Mouse (Mus musculus) hematopoietic stem cell, adult 5-6 weeks (primary cell): ENCODE measurements around the gene Ilf2. TPM values are rescaled to one million over a fixed set of nuclear protein-coding genes. Genes with fewer than 3 reads are reported as not detected.

Experiments used
- ATAC-seq, 2 experiments: fragments of 125-278 bp in 1 of 2; replicated peaks in 1 of 2; 2 replicates each; pipeline ENCODE4 v1.8.0; 2016 to 2017; ENCODE audit warnings: inconsistent platforms in 2 of 2, mild to moderate bottlenecking in 2 of 2, moderate number of reproducible peaks in 2 of 2, low read depth in 1 of 2, moderate TSS enrichment in 1 of 2; ENCODE audit not compliant: low FRiP score in 2 of 2, poor library complexity in 2 of 2, severe bottlenecking in 2 of 2, insufficient read depth in 1 of 2, low TSS enrichment in 1 of 2
- total RNA-seq: library from RNA; stranded (forward); fragments of 172-1452, 232-1000 nt; gene quantifications from 2 replicates; pipeline ENCODE4 v1.2.3, GENCODE M21; 2017

The Ilf2 gene
- total RNA-seq, 1 experiment from 2014 or later, result 236 TPM

DNA sequence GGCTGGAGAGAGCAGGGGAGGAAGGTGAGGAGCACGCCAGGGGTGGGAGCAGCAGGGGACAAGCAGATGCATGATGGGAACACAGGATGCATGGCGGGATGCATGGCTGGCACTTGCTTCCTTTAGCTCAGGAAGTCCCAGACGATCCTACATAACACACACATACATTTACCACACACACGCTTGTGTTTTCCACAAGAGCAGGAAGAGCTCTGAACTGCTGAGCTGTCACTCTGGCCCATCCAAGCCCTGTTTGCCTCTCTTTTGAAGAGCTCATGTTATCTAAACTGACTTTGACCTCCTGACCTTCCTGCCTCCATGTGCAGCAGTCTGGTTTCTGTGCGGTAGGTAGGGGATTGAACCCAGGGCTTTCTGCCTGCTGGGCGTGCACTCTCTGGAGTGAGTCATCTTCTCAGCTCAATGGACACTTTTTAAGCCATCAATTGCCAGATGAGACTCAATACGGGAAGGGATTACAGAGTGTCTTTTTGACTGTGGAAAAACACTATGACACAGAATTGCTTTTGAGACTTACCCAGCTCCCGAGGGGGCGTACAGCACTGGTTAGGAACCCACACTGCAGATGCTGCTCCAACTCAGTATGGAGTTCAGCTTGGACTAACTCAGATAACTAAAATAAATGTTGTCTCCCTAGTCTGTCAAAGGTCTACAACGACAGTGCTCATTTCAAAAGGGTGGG is 24.4 kb upstream of the Ilf2 start:
- no peak for ATAC-seq

DNA sequence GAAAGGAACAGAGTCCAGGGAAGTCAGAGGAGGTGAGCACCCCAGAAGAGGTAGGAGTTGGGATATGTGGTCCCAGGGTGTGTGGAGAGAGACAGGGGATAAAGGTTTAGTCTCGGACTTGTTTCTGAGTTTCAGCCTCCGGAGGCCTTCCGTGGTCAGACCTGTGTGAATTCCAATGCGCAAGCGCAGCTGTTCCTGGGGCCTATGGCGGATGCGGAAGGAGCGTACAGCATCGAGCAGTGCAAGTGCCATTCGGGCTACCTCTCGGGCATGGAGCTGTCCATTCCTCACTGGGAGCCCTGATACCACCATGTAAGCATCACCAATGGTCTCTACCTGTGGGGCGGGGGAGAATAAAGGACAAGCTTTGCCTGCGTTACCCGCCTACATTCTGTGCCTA is 21.0 kb upstream of the Ilf2 start:
- ATAC-seq, result no peak

DNA sequence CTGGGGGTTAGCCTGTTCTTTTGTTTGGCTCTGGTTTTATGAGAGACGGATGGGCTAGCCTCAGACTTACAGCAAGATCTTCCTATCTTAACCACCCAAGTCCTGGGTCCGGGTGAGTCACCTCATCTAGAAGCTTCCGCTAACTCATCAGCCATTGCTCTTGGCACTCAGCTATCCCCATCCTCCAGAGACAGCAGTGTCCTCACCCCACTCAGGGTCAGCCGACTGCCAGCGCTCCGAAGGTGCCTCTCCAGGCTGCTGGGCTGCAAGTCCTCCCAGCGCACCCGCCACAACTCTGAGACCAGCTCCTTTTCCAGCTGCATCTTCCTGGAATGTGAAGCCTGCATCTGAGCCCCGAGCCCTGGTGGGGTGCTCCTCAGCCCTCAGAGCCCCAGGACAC is 16.2 kb upstream of the Ilf2 start:
- ATAC-seq, result no peak

DNA sequence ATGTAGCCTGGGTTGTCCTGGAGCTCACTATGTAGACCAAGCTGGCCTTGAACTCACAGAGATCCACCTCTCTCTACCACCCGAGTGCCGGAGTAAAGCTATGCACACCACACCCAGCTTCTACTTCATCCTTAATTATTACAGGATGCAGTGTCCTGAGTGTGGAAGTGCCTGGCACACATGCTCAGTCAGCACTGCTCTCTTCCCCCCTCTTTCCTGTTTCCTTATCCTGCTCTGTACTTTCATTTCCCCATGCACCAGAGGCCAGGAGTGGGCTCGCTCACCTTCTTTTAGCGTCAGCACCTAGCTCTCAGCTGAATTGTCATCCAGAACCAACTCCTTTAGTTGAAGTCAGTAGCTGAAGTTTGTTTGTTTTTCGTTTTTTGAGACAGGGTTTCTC is 15.6 kb upstream of the Ilf2 start:
- no peak for ATAC-seq

DNA sequence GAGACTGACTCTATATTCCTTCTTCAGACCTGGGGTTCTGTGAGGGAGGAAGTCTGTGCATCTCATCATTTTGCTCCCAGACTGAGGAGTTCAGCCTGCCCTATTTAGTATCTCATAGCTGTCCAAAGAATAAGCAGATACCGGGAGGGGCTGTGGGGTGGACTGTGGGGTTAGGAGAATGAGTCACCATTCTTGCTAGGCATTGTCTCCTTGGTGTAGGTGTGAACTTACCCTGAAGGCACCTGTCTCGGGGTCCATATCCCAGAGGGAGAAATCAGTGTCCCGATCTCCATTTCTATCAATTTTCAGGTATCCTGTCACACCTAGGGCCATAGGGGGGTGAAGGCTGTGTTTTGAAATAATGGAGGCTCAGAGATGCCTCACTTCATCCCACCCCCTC is 14.0 kb upstream of the Ilf2 start:
- no peak for ATAC-seq

DNA sequence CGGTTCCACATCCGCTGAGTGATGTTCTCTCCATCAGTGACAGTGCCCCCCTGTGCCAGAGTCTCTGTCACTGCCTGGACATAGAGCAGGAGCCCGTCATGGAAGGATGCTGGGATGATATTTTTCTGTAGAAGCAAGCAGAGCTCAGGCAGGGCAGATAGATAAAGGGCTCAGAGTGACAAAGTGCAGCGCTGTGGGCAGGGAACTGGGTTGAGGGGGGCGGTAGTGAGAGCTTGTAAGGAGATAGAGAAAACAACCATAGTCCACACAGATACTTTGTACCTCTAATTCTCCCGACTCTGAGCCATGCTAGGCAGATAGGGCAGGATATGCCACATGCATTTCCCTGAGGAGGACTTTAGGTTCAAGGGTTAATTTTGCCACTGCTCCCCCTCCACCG is 13.3 kb upstream of the Ilf2 start:
- ATAC-seq, result no peak

DNA sequence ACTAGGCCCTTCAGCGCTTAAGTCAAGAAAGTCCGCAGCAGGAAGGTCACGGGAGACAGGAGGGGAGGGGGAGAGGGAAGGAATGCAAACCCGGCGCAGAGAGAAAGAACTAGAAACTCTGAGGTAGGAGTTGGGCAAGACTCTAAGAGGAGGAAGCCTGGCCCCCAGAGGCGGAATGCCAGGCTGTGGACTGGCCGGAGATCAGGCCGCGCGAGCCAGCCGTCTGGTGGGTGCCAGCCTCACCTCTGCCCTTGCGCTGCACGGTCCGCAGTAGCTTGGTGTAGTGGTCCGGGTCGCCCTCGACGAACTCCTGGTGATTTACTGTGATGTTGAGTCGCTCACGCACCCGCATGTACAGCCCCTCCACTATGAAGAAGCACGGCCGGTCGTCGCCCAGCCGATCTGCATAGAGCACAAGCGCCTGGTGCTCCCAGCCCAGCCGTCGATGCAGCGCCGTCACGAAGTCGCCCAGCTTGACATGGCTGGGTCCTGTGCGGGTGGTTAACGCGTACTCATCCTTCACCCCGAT is 11.3 kb upstream of the Ilf2 start:
- peak in 1 of 2 experiments; percentile 16; a peak in 2 of 4 replicates for ATAC-seq

DNA sequence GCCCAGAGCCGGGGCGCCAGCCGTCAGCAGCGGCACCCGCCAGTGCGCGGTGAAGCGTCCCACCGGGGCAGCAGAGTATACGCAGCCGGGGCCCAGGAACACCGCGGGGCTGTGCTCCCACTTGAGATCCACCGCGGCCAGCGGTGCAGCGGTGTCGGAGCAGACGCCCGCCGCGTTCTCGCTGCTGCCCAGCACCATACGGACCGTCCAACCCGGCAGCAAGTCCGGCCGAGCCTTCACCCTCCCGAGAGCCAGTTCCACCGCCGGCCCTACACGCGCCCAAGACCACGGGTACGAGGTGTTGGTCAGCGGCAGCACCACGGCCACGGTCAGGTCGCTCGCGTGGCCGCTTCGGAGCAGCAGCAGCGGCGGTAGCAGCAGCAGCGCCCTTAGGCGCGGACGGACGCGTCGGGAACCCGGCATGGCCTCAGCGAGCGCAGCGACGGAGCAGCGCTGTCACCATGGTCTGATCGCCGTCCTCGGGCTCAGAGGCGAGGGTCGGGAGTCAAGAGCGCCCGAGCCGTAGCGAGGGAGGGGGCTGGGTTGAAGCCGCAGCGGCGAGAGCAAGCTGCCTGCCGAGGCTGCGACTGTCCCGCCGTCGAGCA is 10.7 kb upstream of the Ilf2 start:
- peak in 1 of 2 experiments; percentile 22; a peak in 2 of 4 replicates for ATAC-seq

DNA sequence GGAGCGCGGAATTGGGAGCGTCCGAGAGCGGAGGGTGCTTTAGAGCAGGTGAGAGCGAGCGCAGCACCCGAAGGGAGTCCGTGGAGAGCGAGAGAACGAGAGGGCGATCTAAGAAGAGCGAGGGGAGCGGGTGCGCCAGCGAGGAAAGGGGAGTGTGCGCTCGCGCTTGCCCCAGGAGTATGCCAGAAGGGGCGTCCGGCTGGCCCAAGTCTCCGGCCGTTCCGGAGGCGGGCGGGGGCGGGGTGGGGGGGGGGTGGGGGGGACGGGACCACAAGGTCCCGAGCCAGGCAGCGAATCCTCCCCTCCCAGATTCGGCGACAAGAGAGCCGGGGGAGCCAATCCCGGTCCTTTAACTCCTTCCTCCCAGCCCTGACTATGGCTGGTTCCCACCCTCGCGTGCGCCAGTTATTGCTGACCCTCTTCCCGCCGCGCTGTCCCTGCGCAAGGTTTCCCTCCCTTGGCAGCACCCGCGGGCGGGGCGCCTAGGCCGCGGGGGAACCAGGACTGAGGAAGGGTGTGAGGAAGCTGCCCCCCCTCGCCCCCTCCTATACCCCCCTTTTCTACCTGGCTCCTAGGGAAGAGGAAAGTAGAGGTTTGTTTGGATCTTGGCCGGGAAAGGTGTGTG is 10.1 kb upstream of the Ilf2 start, which contains the start of gene Npr1:
Gene Npr1 (minus strand): TSS at position 181 of the 625 bp plus-strand sequence.
- peak; percentile 7 to 22; a peak in 1 of 4 replicates for ATAC-seq

DNA sequence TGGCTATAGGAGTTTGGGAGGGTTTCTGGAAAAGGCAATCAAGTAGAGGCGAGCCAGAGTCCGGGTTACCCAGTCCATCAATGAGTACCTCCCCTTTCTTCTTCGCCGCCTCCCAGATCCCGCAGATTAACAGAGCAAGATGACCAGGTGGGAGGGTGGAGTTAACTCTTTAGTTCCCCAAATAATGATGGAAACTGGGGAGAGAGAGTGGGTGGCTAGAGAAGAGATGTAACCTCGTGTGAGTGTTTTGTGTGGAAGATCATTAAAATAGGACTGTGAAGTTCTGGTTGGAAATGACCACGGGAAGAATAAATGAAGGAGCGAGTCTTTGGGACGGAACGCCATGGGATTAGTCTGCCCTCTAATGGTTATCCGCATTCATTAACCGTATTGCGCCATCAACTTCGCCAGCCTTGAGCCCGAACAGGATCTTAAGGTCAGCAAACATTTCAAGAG is 9.6 kb upstream of the Ilf2 start:
- peak; percentile 24 to 33; a peak in 2 of 4 replicates for ATAC-seq

DNA sequence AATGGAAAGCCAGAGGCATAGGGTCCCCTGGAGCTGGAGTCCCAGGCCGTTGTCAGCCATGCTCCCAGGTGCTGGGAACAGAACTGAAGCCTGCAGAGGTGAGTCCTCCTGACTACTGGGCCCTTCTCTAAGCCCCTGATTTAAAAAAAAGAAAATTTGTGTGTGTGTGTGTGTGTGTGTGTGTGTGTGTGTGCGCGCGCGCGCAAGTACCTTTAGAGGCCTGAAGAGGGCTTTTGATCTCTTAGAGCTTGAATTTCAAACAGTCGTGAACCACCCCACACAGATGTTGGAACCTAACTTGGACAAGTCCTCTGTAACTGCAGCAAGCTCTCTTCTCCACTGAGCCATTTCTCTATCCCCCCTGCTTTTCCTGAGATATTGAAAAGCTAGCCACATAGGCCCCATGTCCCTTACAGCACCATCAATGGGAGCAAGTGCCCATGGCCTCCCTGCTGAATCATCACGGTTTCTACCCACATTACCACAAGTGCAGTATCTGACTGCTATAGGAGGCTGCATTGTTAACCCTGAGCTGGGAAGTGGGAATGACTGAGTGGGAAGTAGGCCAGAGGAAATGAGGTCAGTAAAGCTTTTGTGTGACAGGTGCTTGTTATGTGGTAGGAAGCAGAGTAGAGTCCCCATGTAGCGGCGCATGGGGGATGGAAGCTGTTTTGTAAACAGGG is 8.2 kb upstream of the Ilf2 start:
- no peak for ATAC-seq

DNA sequence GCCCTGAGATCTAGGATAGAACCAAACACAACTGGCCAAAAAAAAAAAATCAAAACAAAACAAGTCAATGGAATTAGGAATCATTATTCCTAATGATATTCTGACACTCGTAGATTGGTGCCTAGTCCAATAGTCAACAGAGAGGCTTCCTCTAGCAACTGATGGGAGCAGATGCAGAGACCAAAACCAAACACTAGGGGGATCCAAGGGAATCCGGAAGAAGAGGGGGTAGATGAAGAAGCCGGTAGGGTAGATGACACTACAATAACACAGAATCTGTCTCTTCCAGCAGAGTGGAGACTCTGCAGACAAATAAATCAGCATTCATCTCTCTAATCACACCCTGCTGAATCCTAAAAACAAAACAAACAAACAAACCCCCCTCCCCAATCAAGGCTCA is 3.7 kb upstream of the Ilf2 start:
- peak; percentile 37; a peak in 2 of 4 replicates for ATAC-seq

DNA sequence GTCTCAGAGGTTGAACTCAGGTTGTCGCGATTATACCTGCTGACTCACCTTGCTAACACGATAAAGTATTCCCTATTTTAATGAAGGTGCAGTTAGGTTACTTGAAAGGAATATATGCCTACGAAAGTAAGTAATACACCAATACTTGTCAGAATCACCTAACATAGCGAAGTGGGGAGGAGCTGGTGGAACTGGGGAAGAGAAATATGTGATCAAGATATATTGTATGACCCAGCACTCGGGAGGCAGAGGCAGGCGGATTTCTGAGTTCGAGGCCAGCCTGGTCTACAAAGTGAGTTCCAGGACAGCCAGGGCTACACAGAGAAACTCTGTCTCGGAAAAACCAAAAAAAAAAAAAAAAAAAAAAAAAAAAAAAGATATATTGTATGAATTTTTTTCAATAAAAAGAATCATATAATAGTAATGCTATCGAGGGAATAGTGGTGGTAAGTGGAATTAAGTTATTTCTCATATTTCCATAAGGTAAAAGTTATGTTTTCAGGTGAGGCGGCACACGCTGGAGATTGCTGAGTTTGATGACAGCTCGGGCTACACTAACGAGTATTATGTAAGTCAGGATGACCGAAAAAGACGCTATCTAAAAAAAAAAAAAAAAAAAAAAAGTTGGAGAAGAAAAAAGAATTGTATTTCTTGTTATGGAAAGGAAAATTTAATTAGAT is 635 bp upstream of the Ilf2 start:
- no peak; a peak in 1 of 4 replicates for ATAC-seq

DNA sequence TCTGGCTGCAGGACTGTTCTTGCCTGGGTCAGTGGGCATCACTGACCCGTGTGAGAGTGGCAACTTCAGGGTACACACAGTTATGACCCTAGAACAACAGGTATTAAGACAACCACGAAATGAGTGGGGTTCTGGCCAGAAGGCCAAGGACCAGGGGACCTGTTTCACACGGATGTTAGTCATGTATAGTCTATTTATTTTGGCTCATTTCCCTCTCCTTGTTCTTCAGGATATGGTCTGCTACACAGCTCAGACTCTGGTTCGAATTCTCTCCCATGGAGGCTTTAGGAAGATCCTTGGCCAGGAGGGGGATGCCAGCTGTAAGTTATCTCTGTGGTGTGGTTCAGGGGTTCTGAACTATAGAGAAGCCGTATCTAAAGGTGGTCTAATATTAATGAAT is 11.1 kb downstream of the Ilf2 start:
- no peak for ATAC-seq

DNA sequence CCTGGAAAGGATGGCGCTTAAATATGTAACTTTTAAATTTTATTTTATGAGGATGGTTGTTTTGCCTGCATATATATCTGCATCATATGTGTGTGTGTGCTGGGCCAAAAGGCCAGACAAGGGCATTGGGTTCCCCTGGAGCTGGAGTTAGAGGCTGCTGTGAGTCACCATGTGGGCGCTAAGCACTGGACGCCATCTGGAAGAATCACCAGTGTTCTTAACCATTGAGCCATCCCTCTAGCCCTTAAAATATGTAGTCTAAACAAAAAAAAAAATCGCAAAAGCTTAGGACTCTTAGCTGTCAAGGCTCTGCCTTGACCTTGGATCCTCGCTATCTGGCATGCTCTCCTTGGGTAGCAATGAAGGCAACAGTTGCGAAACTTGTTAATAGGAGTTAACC is 12.7 kb downstream of the Ilf2 start:
- no peak for ATAC-seq

DNA sequence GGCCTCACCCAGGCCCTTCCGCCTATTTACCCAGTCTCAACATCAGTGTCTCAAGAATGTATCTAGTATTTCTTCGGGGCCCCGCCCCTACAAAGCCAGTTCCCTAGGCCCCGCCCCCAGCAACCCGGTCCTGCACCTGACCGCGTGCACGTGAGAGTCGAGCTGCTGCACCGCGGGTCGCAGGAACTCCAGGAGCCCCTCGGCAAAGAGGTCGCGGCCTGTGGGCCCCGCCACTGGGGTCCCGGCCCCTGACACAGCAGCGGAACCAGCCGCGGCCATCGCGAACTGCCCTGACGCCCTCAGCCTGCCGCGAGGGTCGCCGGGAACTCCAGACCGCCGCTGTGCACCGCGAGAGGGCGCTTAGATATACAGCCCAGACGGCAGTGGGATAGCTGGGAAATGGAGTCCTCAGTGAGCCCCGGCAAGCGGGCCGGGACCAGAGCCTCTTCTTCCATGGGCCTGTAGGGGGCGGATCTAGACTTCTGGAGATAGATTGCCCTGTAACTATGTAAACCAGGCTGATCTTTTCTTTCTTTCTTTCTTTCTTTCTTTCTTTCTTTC is 14.8 kb downstream of the Ilf2 start, which contains the start of gene Snapin:
Gene Snapin (minus strand): TSS at position 338 of the 561 bp plus-strand sequence.
- ATAC-seq, result peak; percentile 98 to 99

DNA sequence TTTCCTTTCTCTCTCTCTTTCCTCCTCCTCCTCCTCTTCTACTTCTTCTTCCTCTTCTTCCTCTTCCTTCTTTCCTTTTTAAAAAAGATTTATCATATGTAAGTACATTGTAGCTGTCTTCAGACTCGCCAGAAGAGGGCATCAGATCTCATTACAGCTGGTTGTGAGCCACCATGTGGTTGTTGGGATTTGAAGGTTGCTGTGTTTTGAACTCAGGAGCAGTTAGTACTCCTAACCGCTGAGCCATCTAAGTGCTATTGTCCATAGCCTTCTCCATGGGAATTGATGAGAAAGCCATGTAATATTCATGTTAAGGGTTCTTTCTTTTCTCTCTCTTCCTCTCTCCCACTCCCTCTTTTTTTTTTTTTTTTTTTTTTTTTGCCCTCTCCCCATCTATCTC is 15.4 kb downstream of the Ilf2 start:
- ATAC-seq, result no peak
